Mouse (Mus musculus) intestine, postnatal 0 days (tissue): ENCODE measurements at regions not wholly inside any gene's neighbourhood (a gene's known extent, or its start where the extent isn't known, plus 50 kb on each side); places are given as distances from the start of the nearest gene placed in this dataset.
"Not testable (repeated sequence)": the region's sequence is repeated elsewhere in the genome, so short reads cannot be mapped to it uniquely, and the experiment has no call there.

Source experiments
- ATAC-seq: fragments of 200-750 bp; cut with Nextera tagmentation; 2 replicates; pipeline ENCODE4 v1.8.0; 2017; ENCODE audit warnings: mild to moderate bottlenecking, moderate TSS enrichment, moderate library complexity
- H3K27ac ChIP-seq: fragments of 300-500 bp; sonication (generic); 2 replicates; pipeline ENCODE4 v1.5.1; 2014; ENCODE audit warnings: mild to moderate bottlenecking, low read depth, low read length, moderate library complexity
- H3K27me3 ChIP-seq: fragments of 300-500 bp; sonication (generic); replicated peaks from 2 replicates; pipeline ENCODE4 v1.6.1; 2014; ENCODE audit warnings: low read length, mixed read lengths; ENCODE audit not compliant: control insufficient read depth, insufficient read depth
- H3K36me3 ChIP-seq: fragments of 300-500 bp; sonication (generic); 2 replicates; pipeline ENCODE4 v1.6.1; 2014; ENCODE audit warnings: mild to moderate bottlenecking, moderate library complexity; ENCODE audit not compliant: control insufficient read depth, insufficient read depth
- H3K4me1 ChIP-seq: fragments of 300-500 bp; sonication (generic); replicated peaks from 2 replicates; pipeline ENCODE4 v1.6.1; 2014; ENCODE audit warnings: antibody characterized with exemption, low read length, mixed read lengths; ENCODE audit not compliant: control insufficient read depth, insufficient read depth
- H3K4me2 ChIP-seq: fragments of 300-500 bp; sonication (generic); replicated peaks from 2 replicates; pipeline ENCODE4 v1.6.1; 2014; ENCODE audit warnings: low read depth, mild to moderate bottlenecking, moderate library complexity
- H3K4me3 ChIP-seq: fragments of 300-500 bp; sonication (generic); 2 replicates; pipeline ENCODE4 v1.5.1; 2014; ENCODE audit warnings: low read depth, low read length
- H3K9ac ChIP-seq: fragments of 300-500 bp; sonication (generic); 2 replicates; pipeline ENCODE4 v1.6.1; 2014; ENCODE audit warnings: mild to moderate bottlenecking, low read depth, low read length
- H3K9me3 ChIP-seq: fragments of 300-500 bp; sonication (generic); 2 replicates; pipeline ENCODE4 v1.6.1; 2016; ENCODE audit warnings: mixed run types; ENCODE audit not compliant: control insufficient read depth
- CTCF ChIP-seq: sonication (generic); IDR thresholded peaks from 2 replicates; pipeline ENCODE4 v1.5.1; 2016; ENCODE audit warnings: low read depth, mild to moderate bottlenecking, control low read depth, antibody characterized with exemption, moderate library complexity
- WGBS: fragments of 180-500 bp; shearing (Covaris S2); extraction: QIAGEN DNeasy Blood & Tissue Kit; methylation state at CpG from one replicate; pipeline ENCODE4 v1.1.7; 2014; 5-methylcytosine and 5-hydroxymethylcytosine counted together

DNA sequence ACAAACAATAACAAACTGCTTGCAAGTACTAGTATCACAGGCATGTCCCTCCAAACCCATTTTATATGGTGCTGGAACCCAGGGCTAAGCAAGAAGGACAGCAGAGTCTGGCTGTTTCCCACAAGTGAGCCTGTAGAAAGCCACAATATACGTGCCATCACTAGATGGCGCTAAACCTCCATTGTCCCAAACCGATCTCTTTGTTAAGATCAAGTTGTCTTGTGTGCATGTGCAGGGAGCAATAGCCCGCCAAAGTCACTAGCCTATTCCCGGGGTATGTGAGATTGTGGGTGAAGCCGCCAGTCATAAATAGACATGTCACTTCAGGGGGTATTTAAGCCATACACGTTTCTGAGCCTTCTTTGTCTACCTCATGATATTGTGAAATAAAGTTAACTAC is 145.4 kb upstream of the Asap2 start:
- peak; percentile 67 for TF ChIP-seq CTCF
- not testable (repeated sequence) for H3K9ac ChIP-seq, H3K36me3 ChIP-seq, ATAC-seq, H3K9me3 ChIP-seq, H3K27ac ChIP-seq, H3K4me1 ChIP-seq, H3K27me3 ChIP-seq
- H3K4me2 ChIP-seq, result peak overlapping the region; percentile 32
- peak overlapping the region; percentile 7; the same call in 1 of the 2 replicates for H3K4me3 ChIP-seq
- WGBS, result 54% methylated on average over 7 of the region's 7 CpGs

DNA sequence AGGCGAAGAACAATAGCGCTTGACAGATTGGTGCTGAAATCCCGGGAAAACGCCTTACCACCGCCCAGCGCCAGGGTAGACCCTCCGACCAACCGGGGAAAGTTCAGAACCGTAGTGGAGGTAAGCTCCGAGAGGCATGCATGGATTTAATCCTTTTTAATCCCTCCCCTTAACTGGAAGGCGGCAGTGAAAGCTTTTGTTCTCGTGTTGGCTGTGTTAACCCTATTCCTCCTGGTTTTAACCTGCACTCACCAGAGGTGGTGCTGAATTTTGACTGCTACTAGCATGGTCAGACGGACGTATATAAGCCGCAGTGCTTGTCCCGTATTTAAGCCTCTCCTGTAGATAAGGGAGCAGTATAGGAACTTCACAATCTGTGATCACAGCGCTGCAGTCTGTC is 145.0 kb upstream of the Asap2 start:
- Histone ChIP-seq H3K27me3 (no peaks in the 10 kb centered on the region), H3K9ac (no peak overlapping the region), H3K36me3 (no peaks in the 10 kb centered on the region), H3K4me2 (peak overlapping the region; percentile 32), H3K27ac (no peak overlapping the region), H3K4me3 (peak overlapping the region; percentile 7; the same call in 1 of the 2 replicates), H3K4me1 (no peaks in the 10 kb centered on the region), H3K9me3 (no peaks in the 10 kb centered on the region)
- TF ChIP-seq CTCF, result no peak
- 63% methylated on average over 17 of the region's 17 CpGs for WGBS
- no peak for ATAC-seq

DNA sequence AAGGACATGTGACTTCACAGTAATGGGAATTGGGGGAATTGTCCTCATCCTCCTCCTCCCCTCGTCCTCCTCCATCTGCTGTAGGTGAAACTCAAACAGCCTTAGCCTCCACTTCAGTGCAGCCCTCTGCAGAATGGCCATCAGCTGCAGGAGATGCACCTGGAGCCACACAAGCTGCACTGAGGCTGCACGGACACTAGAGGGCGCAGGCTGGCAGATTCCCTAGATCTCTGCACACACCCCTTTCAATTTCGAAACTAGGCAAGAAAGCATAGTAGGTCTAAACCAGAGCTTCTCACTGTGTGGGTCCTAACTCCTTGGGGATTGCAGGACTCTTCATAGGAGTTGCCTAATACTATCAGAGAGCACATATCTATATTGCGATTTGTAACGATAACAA is 106.2 kb upstream of the Asap2 start:
- not testable (repeated sequence) for H3K9me3 ChIP-seq, H3K4me2 ChIP-seq, H3K27ac ChIP-seq, H3K4me3 ChIP-seq, ATAC-seq, H3K27me3 ChIP-seq, H3K36me3 ChIP-seq, H3K9ac ChIP-seq, H3K4me1 ChIP-seq
- TF ChIP-seq CTCF, result peak; percentile 19; the same call in 1 of the 2 replicates
- WGBS, result 70% methylated on average over 6 of the region's 6 CpGs

DNA sequence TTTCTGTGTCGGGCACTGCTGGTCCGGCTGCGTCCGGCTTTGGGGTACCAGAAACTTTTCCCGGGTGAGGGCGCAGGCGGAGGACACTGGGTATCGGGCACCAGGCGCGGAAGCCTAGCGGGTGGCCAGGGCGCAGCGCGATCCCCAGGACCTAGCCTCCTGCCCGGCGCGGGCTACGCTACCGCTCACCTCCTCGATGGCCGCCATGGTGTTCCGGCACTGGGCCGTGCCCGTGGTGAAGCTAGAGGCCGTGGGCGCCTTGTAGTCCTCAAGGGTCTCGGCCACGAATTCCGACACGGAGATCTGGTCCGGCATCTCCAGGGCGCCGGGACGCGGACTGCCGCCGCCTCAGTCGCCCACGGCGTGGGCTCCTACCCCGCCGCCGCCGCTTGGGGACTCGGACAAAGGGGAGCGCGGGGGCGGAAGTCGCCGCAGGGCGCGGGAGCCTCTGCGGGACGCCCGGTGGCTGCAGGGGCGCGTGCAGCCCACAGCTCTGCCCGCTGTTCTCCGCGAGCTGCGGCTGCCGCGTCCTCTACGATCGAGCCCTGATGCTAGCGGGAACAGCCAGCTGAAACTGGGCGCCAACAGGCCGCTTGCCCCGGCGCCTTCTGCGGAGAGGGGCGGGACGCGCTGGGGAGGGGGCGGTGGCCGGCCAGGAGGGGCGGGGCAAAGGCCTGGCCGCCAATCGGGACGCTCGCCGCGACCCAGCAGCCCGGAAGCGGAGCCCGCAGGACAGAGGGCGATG is 69.4 kb upstream of the Asap2 start:
- TF ChIP-seq CTCF, result 0 out of 2 replicates have a peak, but pooled peaks have one; percentile 7
- Histone ChIP-seq H3K4me2 (peak overlapping the region; percentile 69), H3K9ac (peak overlapping the region; percentile 78), H3K27ac (peak overlapping the region; percentile 79), H3K4me3 (peak overlapping the region; percentile 77)
- under 1% methylated on average over 67 of the region's 87 CpGs for WGBS
- peak; percentile 100 for ATAC-seq
- H3K9me3 ChIP-seq, H3K27me3 ChIP-seq, H3K4me1 ChIP-seq, H3K36me3 ChIP-seq: not testable (repeated sequence)

DNA sequence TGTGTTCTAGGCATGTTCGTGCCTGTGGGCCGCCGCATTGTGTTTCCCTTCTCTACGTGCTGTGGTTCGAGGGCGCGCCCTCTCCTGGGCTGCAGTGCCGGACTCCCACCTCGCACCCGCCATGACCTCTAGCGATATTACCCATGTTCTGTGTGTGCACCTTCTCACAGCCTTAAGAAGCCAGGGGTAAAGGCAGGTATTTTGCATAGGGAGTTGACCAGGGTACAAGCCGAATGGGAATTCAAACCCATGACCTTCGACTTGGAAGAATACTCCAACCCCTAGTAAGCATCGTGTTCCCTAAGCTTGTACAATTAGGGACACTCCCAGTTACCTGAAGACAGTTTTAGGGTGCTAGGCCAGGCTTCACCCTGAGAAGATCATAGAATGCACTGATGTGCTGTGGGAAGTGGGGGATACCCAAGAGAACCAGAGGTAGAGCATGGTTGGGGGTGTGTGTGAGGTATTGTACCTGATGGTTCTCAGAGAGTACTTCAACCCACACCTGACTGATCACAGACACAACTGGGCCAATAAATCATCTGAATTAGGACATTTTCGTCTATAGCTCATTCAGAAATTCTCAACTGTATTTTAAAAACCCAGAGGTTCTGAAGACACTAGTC is 68.7 kb upstream of the Asap2 start:
- peak overlapping the region; percentile 79; the same call in 1 of the 2 replicates for H3K27ac ChIP-seq
- H3K9me3 ChIP-seq, H3K27me3 ChIP-seq, H3K4me1 ChIP-seq, ATAC-seq, H3K36me3 ChIP-seq, H3K9ac ChIP-seq: not testable (repeated sequence)
- 14% methylated on average over 12 of the region's 15 CpGs for WGBS
- H3K4me2 ChIP-seq, result peak overlapping the region; percentile 69
- peak overlapping the region; percentile 77 for H3K4me3 ChIP-seq

DNA sequence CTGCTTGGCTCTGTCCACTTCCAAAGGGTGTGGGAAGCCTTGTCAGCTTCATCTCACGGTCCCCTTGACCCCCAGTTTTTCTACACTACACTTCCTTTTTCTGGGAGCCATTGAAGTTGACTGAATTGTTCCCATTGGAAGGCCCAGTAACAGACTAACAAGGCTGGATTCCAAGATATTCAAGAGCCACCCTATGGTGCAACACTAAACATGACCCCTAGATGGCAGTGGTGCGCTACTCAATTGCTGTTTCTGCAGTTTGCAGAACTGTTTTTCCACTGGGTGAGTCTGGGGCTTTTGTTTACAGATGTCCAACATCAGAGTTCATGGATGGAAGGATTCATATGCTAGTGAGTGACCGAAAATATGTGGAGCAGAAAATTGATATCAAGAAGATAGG is 61.3 kb upstream of the Asap2 start:
- not testable (repeated sequence) for H3K4me3 ChIP-seq, H3K9ac ChIP-seq, ATAC-seq

More for the DNA sequence above, 61.3 kb upstream of the Asap2 start:
- not testable (repeated sequence) for H3K9me3 ChIP-seq, H3K27me3 ChIP-seq, H3K27ac ChIP-seq, H3K36me3 ChIP-seq, H3K4me2 ChIP-seq, H3K4me1 ChIP-seq
- WGBS, result 42% methylated on average over 3 of the region's 3 CpGs
- TF ChIP-seq CTCF, result peak; percentile 73
